Mouse (Mus musculus): ENCODE measurements at regions not wholly inside any gene's neighbourhood (a gene's known extent, or its start where the extent isn't known, plus 50 kb on each side); places are given as distances from the start of the nearest gene placed in this dataset.

DNA sequence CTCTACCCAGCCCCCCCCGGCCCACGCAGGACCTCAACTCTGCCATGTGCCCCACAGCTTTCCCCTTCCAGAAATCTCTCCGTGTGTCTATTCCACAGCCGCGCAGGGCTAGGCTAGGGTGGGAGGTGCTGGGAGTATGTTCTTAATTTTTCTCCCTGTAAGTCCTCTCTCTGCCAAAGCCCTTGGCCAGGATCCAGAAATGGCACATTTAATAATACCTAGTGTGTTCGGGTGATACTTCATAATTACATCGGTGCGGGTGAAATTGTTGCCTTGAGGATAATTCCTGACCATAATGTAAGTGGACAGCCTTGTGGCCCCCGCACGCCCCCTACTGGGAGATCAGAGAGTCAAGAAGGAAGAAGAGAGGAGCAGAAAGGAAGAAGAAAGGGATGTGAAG is 1093.5 kb downstream of the Mrps31 start:
- intact Hi-C loops (cut with DNase I): no loop called here

DNA sequence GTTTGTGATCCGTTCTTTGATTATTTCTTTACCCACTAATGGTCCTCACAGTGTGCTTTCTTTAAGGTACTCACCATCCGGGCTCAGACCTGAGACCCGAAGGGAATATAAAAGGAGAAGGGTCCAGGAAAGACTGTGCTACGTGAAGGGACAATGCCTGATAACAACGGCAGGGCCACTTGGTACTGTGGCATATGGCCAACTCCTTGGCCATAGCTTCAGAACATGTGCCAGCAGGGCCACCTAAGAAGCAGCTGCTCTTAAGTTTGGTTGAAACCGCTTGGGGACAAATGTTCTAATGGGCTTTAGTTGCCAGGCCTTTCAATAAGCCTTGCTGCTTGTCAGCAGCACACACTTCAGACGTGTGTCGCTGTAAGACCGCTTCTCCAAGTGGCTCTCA is 1094.1 kb downstream of the Mrps31 start:
- intact Hi-C loops (cut with DNase I): no loop called here

GRCm38 (mm10) chr8:23505966-23506365 is 1094.8 kb downstream of the Mrps31 start:
- intact Hi-C loops (cut with DNase I): no loop called here

DNA sequence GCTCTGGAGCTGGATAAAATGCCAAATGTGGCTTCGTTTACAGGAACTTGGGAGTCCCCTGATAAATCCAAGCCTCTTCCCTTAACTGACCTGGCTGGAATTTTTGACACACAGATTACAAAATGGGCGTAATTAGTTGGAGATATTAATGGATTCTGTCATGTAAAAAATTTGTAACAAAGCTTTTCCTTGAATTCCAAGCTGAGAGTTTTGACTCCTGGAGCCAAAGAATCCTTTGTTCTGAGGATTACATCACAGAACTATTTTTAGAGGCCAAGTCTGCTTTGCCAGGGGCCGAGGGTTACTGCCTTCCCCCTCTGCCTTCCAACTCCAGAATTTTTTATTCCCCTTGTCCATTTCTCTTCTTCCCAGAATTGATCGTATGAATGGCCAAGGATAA is 1096.5 kb downstream of the Mrps31 start:
- intact Hi-C loops (cut with DNase I): no loop called here

GRCm38 (mm10) chr8:23510076-23510475 is 1098.9 kb downstream of the Mrps31 start:
- intact Hi-C loops (cut with DNase I): no loop called here

- intact Hi-C loops (cut with DNase I): no loop called here
These were observed 1099.4 kb downstream of the Mrps31 start for GRCm38 (mm10) chr8:23510561-23510960.

DNA sequence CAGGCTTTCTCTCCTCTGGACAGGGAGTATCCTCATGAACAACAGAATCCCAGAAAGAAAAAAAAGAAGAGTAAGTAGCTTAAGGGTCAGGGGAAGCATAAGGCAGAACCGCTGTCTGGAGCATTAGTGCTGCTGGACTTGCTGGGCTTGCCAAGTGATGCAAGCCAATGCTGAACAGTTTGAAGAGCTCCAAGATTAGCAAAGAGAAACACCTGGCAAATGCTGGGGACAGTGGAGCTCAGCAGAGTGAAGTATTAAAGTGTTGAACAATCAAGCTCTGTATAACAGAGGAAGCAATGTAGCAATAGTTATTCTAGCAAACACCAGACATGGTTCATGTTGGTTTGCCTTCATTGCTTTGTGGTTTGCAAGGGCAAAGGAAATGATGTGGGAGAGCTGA is 1100.1 kb downstream of the Mrps31 start:
- intact Hi-C loops (cut with DNase I): no loop called here

DNA sequence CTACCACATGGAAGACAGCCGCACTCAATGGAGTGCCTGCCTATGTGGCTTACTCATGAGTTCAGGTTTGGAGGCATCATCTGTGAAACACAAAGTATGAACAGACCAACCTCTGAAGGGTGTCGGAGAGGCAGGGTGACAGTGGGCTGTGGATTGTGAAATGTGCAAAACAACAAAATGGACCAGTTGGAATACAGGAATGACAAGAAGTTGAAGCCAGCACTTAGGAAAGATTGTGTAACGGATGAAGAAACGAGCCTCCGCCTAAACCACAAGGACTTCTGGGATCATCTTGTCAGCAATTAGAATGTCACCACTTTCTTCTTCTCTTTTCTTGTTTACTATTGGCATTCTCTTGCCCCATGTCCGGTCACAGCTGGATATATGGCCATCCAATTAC is 1100.6 kb downstream of the Mrps31 start:
- intact Hi-C loops (cut with DNase I): no loop called here

GRCm38 (mm10) chr8:23516469-23516868 is 1105.3 kb downstream of the Mrps31 start:
- intact Hi-C loops (cut with DNase I): no loop called here

- intact Hi-C loops (cut with DNase I): loop anchor here (1.0 to 5.0 kb wide), 3 partner anchors 73 to 187 kb away; no protein-coding TSS in a partner anchor
These were observed 1120.5 kb downstream of the Mrps31 start for GRCm38 (mm10) chr8:23531551-23532142.

GRCm38 (mm10) chr8:23537681-23538359 is 1126.7 kb downstream of the Mrps31 start:
- intact Hi-C loops (cut with DNase I): no loop called here

GRCm38 (mm10) chr8:23553565-23554473 is 1142.7 kb downstream of the Mrps31 start:
- intact Hi-C loops (cut with DNase I): no loop called here

DNA sequence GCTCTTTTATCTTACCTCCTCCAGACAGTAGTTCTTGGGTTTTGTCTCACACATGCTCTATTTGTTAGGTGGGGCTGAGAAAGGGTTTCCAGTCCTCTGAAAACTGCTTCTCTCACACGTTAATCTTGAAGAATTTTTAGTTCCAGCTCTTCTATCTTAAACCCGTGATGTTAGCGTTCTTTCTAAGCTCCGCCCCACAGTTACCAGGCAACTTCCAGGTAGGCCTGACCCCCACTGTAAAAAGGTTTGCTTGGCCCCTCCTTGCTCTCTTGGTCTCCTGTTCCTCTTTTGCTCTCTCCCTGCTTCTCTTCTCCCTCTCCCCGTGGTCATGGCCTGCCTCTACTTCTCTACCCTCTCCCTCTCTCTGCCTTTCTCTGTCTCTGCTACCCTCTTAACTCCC is 1149.7 kb downstream of the Mrps31 start:
- intact Hi-C loops (cut with DNase I): no loop called here

DNA sequence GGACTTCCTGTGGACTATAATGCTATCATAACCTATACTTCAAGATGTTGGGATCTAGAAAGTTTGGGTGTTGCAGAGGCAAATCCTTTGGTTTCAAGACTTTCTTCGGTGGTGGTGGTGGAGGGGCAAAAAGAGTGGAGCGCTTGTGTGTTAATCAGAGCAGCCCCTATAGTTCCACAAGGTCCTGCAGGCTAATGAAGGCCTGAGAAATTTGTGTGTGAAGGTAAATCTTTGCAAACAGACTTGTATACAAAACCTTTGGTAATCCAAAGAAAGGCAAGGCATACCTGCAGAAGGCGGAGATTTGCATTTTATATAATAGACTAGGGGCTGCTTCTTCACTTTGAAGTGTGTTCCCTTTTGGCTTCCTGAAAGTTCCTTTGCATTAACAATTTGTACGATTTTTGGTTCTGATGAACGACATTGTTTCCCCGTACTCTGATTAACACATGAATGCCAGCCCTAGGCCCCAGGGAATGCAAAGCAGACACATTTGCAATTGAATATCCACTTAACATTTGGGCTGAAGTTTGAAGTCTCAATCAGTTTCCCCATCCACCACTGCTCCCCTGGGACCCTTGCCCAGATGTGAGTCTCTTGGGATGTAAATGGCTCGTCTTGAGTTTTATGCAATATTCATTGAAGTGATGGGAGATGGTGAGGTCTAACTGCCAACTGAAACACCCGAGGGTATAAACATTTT is 1150.7 kb downstream of the Mrps31 start:
- intact Hi-C loops (cut with DNase I): no loop called here

DNA sequence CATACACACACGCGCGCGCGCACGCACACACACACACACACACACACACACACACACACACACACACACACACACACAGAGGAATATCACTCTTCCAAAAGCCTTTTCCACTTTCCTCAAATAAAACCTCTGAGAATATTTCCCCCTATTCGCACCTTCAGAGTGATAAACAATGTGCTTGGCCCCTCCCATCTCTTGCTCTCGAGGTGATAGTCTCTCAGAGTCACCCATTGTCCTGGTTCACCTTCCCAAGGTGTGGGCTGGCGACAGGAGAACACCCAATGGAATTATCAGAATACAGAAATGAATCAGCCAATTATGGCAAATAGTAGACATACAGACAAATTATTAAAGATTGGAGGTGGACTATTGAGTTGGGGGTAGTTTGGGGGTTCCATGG is 1151.3 kb downstream of the Mrps31 start:
- intact Hi-C loops (cut with DNase I): no loop called here

DNA sequence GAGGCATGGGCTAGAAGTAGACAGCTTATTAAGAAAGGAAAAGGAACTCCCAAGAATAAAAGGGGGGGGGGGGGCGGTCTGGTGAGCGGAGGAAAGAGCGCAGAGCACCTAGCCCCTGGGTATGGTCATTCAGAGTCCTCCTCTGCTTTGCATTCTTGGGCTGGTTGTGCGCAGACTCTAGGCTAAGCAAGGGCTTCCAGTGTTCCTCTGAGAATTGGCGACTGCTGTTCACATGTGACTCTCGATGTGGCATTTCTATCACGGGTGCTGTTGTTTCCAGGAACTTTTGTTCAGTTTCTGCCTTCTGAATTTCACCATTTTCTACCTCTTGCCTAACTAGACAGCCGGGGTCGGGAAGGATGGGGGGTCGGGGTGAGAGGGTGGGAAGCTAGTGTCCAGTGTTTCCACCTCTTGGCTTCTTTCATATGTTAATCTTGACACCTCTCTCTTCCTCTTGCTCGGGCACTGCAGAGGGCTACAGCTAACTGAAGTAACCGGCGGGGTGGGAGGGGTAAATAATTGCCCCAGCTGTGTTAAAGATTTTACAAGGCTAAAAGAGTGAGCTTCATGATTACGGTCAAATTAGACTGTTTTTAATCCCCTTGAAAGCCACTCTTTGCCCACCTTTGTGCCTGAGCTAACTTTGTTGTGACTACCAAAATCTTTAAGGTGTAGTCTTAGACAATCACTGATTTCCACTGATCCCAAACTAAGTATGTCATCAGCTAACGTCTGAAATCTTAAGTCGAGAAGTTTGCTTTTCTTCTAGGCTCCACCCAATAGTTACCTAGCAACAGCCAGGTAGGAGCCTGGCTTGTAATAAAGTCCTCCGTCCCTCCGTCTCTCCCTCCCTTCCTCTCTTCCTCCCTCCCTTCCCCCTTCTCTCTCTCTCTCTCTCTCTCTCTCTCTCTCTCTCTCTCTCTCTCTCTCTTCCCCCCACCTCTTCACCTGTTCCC is 1152.2 kb downstream of the Mrps31 start:
- intact Hi-C loops (cut with DNase I): no loop called here

- intact Hi-C loops (cut with DNase I): no loop called here
These were observed 1156.7 kb downstream of the Mrps31 start for GRCm38 (mm10) chr8:23567906-23568305.

DNA sequence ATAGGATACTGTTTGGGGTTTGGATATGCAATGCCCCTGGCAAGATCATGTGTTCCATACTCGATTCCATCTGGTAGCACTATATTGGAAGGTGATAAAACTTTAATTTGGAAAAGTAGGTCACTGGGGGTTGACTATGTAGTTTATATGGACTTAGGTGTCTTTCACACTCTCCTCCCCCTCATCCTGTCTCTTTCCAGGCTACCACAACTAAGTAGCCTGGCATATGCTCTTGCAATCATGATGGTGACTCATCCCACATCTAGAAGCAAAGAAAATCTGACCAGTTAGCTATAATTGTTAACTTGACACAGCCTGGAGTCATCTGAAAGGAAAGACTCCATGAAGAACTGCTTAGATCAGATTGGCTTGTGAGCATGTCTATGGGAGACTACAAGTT is 1154.3 kb downstream of the Adam3 start:
- intact Hi-C loops (cut with DNase I): no loop called here

DNA sequence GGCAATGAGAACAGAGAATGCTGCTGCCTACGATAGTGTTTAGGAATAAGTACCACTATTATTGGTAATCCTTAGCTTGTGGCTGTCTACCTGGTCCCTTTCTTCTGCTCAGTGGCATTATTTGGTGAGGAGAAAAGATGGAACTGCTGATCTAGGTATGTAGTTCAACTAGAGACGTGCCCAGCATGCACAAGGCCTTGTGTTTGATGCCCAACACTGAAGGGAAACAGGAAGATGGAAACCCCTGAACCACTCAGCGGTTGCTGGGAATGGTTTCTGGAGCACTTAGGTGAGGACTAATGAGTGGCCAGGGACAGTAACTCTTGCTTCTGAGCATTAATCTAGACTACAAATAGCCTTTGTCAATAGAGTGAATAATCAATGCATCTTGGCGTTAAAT is 1145.5 kb downstream of the Adam3 start:
- intact Hi-C loops (cut with DNase I): no loop called here

DNA sequence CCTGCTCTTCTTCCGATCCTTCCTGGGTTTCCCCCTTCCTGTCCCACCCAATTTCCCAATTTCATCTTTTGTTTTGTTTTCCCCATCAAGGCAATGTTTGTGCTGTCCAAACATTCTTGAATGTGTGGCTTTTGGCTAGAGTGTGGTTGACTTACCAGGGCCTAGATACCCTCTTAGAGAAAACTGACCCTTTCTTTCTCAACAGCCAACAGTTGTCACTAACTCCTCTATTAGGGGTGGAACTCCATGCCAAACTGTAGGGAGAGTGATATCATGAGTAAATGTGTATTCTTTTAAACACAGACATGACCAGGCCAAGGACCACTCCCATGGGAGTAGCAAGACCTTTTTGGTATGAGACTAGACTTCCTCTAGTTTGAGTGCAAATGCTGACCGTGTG is 1145.0 kb downstream of the Adam3 start:
- intact Hi-C loops (cut with DNase I): no loop called here
